Mouse (Mus musculus): Measurements from ENCODE around the gene Usp15. TPM values are rescaled to one million over a fixed set of nuclear protein-coding genes. Genes with fewer than 3 reads are reported as not detected.

Gene Usp15
- total RNA-seq, 2 experiments from 2014 or later = 405 to 704 TPM

DNA sequence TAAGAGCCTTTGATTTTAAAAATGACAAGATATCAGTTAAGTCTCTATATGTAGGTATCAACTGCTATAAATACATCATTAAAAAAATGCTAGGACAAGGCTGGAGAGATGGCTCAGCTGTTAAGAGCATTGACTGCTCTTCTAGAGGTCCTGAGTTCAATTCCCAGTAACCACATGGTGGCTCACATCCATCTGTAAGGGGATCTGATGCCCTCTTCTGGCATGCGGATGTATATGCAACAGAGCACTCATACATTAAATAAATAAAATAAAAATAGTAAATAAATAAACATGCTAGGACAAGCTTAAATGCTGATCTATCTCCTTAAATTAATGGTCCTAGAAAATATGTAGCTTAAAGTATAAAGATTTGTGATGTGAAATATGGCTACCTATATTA lies 139.7 kb downstream of the Usp15 start:
- ATAC-seq (replicated peaks; ENCODE audit: low FRiP score, poor library complexity, severe bottlenecking) = no peak

DNA sequence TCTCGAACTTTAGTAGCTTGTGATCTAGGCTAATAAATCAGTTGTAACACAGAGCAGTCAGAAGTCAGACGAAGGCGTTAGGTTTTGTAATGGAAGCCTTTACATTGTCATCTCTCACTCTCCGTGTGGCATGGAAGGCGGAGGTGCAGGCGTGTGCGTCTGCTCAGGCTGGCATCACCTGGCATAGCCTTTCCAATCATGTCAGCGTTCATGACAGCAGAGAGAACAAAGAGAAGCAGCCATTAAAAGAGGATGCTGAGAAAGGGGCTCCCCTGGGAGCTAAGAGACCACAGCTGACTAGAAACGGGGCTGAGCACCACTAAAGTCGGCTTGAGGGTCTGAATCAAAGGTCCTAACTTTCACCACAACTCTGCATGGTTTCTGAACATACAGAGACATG lies 140.3 kb downstream of the Usp15 start:
- no peak for ATAC-seq (replicated peaks; ENCODE audit: low FRiP score, poor library complexity, severe bottlenecking)

DNA sequence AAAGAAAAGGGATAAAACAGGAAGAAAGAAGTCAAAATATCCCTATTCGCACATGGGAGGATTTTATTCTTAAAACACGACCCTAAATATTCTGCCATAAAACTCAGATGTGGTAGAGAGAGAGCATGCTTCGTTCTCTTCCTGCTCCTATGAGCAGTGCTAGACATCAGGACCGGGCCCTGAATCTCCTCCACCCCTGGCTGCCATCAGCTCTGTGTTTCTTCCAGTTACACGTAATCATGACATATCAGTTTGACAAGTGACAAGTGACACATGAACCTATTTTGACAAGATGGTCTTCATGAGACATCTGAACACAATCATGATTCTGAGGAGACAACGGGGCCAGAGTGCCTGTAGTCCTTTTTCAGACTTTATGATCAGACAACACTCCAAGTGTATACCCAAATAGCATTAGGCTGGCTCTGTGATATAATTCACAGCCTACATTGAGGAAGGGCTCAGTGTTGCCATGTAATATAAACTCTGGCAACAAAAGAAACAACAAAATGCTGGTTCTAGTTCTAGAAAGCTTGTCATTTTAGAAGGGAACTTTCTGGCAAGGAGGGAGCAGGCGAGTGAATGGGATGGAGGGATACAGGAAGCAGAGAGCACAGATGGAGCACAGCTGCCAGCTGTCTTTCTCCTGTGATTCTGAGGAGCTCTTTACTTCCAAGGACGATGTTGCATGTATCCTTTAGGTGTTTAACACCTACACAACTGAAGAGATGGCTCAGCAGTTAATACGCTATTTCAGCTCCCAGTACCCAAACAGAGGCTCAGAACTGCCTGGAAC lies 141.4 kb downstream of the Usp15 start:
- no peak for ATAC-seq (replicated peaks; ENCODE audit: low FRiP score, poor library complexity, severe bottlenecking)

Other genes starting within 250 kb of the Usp15 start
- 44.3 and 45.3 TPM in 2 replicates for gene Mon2, start 120.5 kb downstream of the Usp15 start, total RNA-seq (2015; ENCODE audit: low replicate concordance)
- 22.2 and 31.8 TPM in 2 replicates for gene Mon2, start 120.5 kb downstream of the Usp15 start, total RNA-seq (2017; ENCODE audit: low replicate concordance)
- not detected in 2 replicates for gene Fam19a2, start 67.0 kb upstream of the Usp15 start, total RNA-seq (2015; ENCODE audit: low replicate concordance)
- not detected in 2 replicates for gene Fam19a2, start 67.0 kb upstream of the Usp15 start, total RNA-seq (2017; ENCODE audit: low replicate concordance)